Mouse (Mus musculus) heart, postnatal 36 days (tissue): Measurements from ENCODE around the gene Plekha8. TPM values are rescaled to one million over a fixed set of nuclear protein-coding genes. Genes with fewer than 3 reads are reported as not detected.

Source experiments
- DNase-seq, 2 experiments: peaks; one replicate each; pipeline ENCODE4 v3.0.0; 2021 to 2022
- intact Hi-C: fragments of 180-260 bp; cut with DNase I; formaldehyde crosslinking; loops from one replicate; pipeline ENCODE4 v1.15.1; 2025
- total RNA-seq, 2 experiments: library from RNA; stranded (reverse); gene quantifications; 2 replicates each; pipeline ENCODE4 v1.2.3; 2021

The Plekha8 gene
- total RNA-seq, 2 experiments from 2014 or later, result 8.7 to 9.3 TPM

GRCm38 (mm10) chr6:54689686-54690085 is 94.8 kb downstream of the Plekha8 start:
- no peak for DNase-seq
- intact Hi-C loops, result no loop called here

GRCm38 (mm10) chr6:54690838-54691237 is 95.9 kb downstream of the Plekha8 start:
- intact Hi-C loops, result no loop called here
- no peak for DNase-seq

GRCm38 (mm10) chr6:54691368-54692116 is 96.6 kb downstream of the Plekha8 start:
- DNase-seq, result no peak
- intact Hi-C loops, result no loop called here

GRCm38 (mm10) chr6:54692201-54692600 is 97.3 kb downstream of the Plekha8 start:
- DNase-seq, result no peak
- intact Hi-C loops, result no loop called here

- no peak for DNase-seq
- intact Hi-C loops, result no loop called here
Observed at GRCm38 (mm10) chr6:54693286-54693685, 98.4 kb downstream of the Plekha8 start.

Other genes starting within 250 kb of the Plekha8 start
- gene Wipf3, start 165.5 kb upstream of the Plekha8 start, total RNA-seq, result 10 to 100 TPM; 37.7 to 40.2 TPM
- gene Scrn1, start 28.6 kb upstream of the Plekha8 start, total RNA-seq, result 10 to 100 TPM; 10.3 to 13.0 TPM
- gene Fkbp14, start 2.2 kb downstream of the Plekha8 start, total RNA-seq, result 1 to 10 TPM; 7.4 to 9.4 TPM
- 10 to 100 TPM; 15.3 to 15.6 TPM for gene Mturn, start 86.5 kb downstream of the Plekha8 start, total RNA-seq
- gene Znrf2, start 221.8 kb downstream of the Plekha8 start, total RNA-seq, result 10 to 100 TPM; 16.1 to 18.1 TPM